Comparison of ENCODE assay signal across 14 mouse cellular contexts in the genomic region with DNA sequence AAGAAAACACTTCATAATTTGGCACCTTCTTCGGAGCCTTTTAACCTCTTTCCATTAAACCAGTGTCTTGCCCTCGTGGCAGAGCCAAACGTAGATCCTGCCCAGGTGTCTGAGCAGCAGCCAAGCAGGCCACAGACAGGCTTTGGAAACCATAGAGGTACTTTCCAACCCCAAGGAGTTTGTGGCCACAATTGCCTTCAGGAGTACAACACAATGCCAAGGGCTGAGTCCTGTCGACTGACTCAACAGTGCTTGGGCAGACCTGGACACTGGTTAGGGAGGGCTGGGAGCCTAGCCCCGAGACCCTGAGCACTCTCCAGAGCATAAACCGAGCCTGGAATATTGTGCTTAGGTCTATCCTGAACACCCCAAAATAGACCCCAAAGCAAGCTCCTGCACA. TPM values are rescaled to one million over a fixed set of nuclear protein-coding genes. Genes with fewer than 3 reads are reported as not detected.
A peak's percentile ranks its signal among the peaks of the same experiment; 100 is the strongest.
DNase-seq lines count a peak whose midpoint lies in the region; ATAC-seq lines count a peak whose summit lies in the region.
"Had no signal": no experiment of that assay in that cellular context is flagged by ENCODE, and none has a peak within 500 bp of the region (broad histone marks: within the 10 kb centered on the region; RNA-seq: fewer than 3 reads in every experiment).

No protein-coding gene starts in this region.

- H3K4me3 ChIP-seq in heart, embryonic 14.5 days (ENCODE audit: control insufficient read depth in 1 of 2, insufficient read depth in 1 of 2, low read depth in 1 of 2, low read length in 2 of 2) = no peak overlapping the region
- H3K4me3 ChIP-seq in intestine, embryonic 15.5 days (replicated peaks) = no peak overlapping the region

- no peaks in the 10 kb centered on the region for H3K27me3 ChIP-seq in heart, embryonic 14.5 days (ENCODE audit: control insufficient read depth, insufficient read depth, low read length)
- no peaks in the 10 kb centered on the region for H3K27me3 ChIP-seq in intestine, embryonic 15.5 days (replicated peaks)

- H3K36me3 ChIP-seq in heart, embryonic 14.5 days (ENCODE audit: control insufficient read depth, insufficient read depth, low read length) = peaks cover 21% of the 10 kb centered on the region
- 0 out of 2 replicates have a peak, but pooled peaks cover 5% of the 10 kb centered on the region for H3K36me3 ChIP-seq in intestine, embryonic 15.5 days
- H3K36me3 ChIP-seq: G1E had no signal

- DNase-seq in cerebellum, adult 11-12 months = peak; percentile 27
- no peak for DNase-seq in cerebellum, adult 9-11 months
- no peak for DNase-seq in heart, adult 18-20 months
- peak; percentile 31 for DNase-seq in brain, adult 2 months (ENCODE audit: low read depth, low spot score)
- DNase-seq in left cerebral cortex, postnatal 36 days (ENCODE audit: low spot score in 2 of 2) = no peak
- no peak for DNase-seq in urinary bladder, adult 18-20 months (ENCODE audit: low spot score in 2 of 2)
- DNase-seq: thymus, adult 2 months had no signal

- peak overlapping the region; percentile 0 to 63; a peak in 3 of 4 replicates for H3K27ac ChIP-seq in heart, embryonic 14.5 days (replicated peaks in 1 of 2; ENCODE audit: control insufficient read depth in 1 of 2, insufficient read depth in 1 of 2, low read depth in 2 of 2, low read length in 2 of 2)
- 0 out of 2 replicates have a peak overlapping the region, but pooled peaks have one; percentile 22 for H3K27ac ChIP-seq in intestine, embryonic 15.5 days

- peaks cover 48 to 76% of the 10 kb centered on the region in 2 experiments for H3K4me1 ChIP-seq in heart, embryonic 14.5 days (ENCODE audit: control insufficient read depth in 2 of 2, insufficient read depth in 2 of 2, low read length in 2 of 2)
- H3K4me1 ChIP-seq in intestine, embryonic 15.5 days (replicated peaks) = peaks cover 61% of the 10 kb centered on the region

- WGBS in heart, embryonic 14.5 days = 72% methylated on average over 6 of the region's 6 CpGs
- 77% methylated on average over 6 of the region's 6 CpGs for WGBS in intestine, embryonic 15.5 days

- peak overlapping the region; percentile 35; the same call in 1 of the 2 replicates for H3K9ac ChIP-seq in heart, embryonic 14.5 days (ENCODE audit: low read length)
- no peak overlapping the region for H3K9ac ChIP-seq in intestine, embryonic 15.5 days

- H3K9me3 ChIP-seq in heart, embryonic 14.5 days (ENCODE audit: control insufficient read depth, low read length) = no peaks in the 10 kb centered on the region
- no peaks in the 10 kb centered on the region for H3K9me3 ChIP-seq in intestine, embryonic 15.5 days
- H3K9me3 ChIP-seq: G1E had no signal

- intact Hi-C loops in left cerebral cortex, postnatal 36 days (cut with DNase I) = no loop called here

- no peak for ATAC-seq in heart, embryonic 14.5 days (ENCODE audit: insufficient number of reproducible peaks, insufficient read depth, low FRiP score, low read depth)
- ATAC-seq in intestine, embryonic 15.5 days = no peak
- ATAC-seq: activated CD4-positive, CD25-positive, alpha-beta regulatory T cell, adult 4 months; hindbrain, embryonic 16.5 days; lung, postnatal 0 days; midbrain, embryonic 16.5 days had no signal

- H3K4me2 ChIP-seq in heart, embryonic 14.5 days (ENCODE audit: low read length) = no peak overlapping the region
- H3K4me2 ChIP-seq in intestine, embryonic 15.5 days (replicated peaks) = no peak overlapping the region

RNA-seq across cellular contexts. Expression of gene Bmf, which starts 13.4 kb away (rescaled TPM):
- 2.1 and 6.3 TPM in 2 replicates for polyA plus RNA-seq in heart, embryonic 14.5 days (2014; fragmentation: Nextera tagmentation; extraction: Ambion mirVana)
- 1 to 10 TPM; 5.2 to 5.4 TPM for total RNA-seq in heart, adult 18-20 months (2021)
- polyA plus RNA-seq in intestine, embryonic 15.5 days (2015; fragmentation: Nextera tagmentation; extraction: Ambion mirVana) = 2.8 and 3.0 TPM in 2 replicates
- total RNA-seq in left cerebral cortex, postnatal 36 days (2021) = 1 to 10 TPM; 4.8 to 5.8 TPM
- polyA plus RNA-seq: G1E had no signal

RNA-seq across cellular contexts. Expression of gene Srp14, which starts 56.6 kb away (rescaled TPM):
- polyA plus RNA-seq in heart, embryonic 14.5 days (2014; fragmentation: Nextera tagmentation; extraction: Ambion mirVana) = 223 and 239 TPM in 2 replicates
- total RNA-seq in heart, adult 18-20 months (2021) = 100 to 1,000 TPM; 131 to 136 TPM
- polyA plus RNA-seq in intestine, embryonic 15.5 days (2015; fragmentation: Nextera tagmentation; extraction: Ambion mirVana) = 196 and 209 TPM in 2 replicates
- 100 to 1,000 TPM; 136 to 158 TPM for total RNA-seq in left cerebral cortex, postnatal 36 days (2021)

Comparison
In these comparisons a context has a peak if more than half of its experiments do, and no peak if none do; other contexts are left out.
1. DNase-seq: peak in cerebellum, adult 11-12 months (single experiment) and brain, adult 2 months (single experiment); none in cerebellum, adult 9-11 months (single experiment), heart, adult 18-20 months (0 of 2), left cerebral cortex, postnatal 36 days (0 of 2) and urinary bladder, adult 18-20 months (0 of 2).